Mouse (Mus musculus) cerebellum, adult 8-10 months (tissue): ENCODE measurements around the gene Sik2.

Source experiments
- DNase-seq: peaks from one replicate; pipeline ENCODE4 v3.0.0; 2022

Gene Sik2

GRCm38 (mm10) chr9:50911861-50912515, 96.9 kb downstream of the Sik2 start:
- DNase-seq = no peak

GRCm38 (mm10) chr9:50905321-50905720, 103.6 kb downstream of the Sik2 start:
- DNase-seq = no peak

DNA sequence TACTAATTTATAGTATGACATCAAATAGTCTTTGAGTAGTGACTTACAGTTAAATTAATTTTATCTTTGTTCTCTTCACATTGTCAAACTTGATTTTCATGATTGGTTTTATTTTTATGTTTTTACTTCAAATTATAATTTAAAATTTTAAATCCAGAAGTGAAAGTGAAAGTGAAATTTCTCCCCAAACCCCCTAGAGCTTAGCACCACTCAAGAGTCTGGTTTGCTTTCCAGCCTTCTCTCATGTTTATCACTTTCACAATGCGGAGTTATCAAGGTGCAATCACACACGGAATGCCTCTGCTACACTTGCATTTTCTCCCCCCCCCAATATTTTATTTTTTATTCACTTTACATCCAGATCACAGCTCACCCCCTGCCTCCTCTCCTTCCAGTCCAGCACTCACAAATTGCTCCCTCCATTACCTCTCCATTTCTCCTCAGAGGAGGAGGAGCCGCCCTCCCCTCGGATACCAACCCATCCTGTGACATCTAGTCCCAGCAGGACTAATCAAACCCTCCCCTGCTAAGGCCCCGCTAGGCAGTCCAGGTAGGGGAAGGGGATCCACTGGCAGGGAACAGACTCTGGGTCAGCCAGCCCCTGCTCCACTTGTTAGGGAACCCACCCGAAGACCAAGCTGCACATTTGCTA, 104.6 kb downstream of the Sik2 start:
- no peak for DNase-seq

- DNase-seq = no peak
Measured at GRCm38 (mm10) chr9:50900026-50900920, 108.6 kb downstream of the Sik2 start.

DNA sequence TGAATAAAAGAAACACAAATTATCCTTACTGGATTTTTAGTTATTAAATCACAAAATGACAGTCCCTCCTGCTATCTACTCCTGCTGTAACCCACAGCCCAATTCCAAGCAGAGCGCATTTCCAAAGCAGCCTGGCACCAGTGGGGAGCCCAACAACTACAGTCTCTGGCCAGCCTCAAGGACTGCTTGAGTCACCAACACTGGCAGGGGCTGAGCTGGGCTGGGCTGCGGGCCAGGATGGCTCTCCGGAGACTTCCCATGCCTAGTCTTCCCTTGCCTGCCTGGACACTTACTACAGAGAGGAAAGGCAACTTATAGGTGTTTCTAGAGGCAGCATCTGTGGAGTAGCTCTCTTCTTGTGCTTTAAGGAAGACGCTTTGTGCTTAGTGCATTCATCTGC, 115.2 kb downstream of the Sik2 start:
- DNase-seq = peak; percentile 94

GRCm38 (mm10) chr9:50890494-50891090, 118.3 kb downstream of the Sik2 start:
- no peak for DNase-seq

DNA sequence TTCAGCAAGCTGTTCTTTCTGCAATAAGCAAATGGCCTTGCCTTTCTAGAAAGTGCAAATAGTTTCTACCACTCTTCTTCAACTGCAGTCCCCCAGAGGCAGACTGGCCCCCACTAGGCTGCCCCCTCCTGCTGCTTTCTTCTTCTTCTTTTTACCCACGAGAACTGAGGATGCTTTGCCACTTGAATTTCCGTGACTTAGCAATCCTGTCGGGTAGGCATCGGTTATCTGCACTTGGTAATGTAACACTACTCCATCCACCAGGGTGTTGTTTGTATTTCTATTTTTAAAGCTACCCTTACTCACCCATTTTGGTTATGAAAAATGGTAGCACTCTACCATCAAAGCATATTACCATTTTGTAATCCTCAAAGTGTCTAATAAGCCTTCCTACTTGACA, 118.9 kb downstream of the Sik2 start:
- no peak for DNase-seq

- no peak for DNase-seq
Measured at GRCm38 (mm10) chr9:50889211-50889610, 119.7 kb downstream of the Sik2 start.

- no peak for DNase-seq
Measured at GRCm38 (mm10) chr9:50887351-50887750, 121.5 kb downstream of the Sik2 start.

GRCm38 (mm10) chr9:50886870-50887269, 122.0 kb downstream of the Sik2 start:
- no peak for DNase-seq

DNA sequence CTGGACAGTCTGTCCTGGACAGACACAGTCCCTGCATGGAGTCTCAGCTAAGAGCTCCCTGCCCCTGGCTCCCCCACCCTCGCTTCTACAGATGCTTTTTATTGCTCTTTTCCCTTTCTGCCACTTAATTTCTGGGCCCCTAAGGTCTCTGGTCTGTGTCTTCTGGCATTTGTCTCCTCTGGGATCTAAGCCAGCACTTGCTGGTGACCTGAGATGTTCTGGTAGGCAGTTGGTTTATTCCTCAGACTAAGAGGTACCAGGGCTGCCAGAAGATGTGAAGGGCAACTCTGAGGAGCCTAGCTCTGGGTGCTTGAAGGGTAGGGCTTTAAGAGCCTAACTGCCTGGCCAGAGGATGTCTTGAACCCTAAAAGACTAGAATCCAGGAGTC, 123.3 kb downstream of the Sik2 start:
- DNase-seq = no peak

DNA sequence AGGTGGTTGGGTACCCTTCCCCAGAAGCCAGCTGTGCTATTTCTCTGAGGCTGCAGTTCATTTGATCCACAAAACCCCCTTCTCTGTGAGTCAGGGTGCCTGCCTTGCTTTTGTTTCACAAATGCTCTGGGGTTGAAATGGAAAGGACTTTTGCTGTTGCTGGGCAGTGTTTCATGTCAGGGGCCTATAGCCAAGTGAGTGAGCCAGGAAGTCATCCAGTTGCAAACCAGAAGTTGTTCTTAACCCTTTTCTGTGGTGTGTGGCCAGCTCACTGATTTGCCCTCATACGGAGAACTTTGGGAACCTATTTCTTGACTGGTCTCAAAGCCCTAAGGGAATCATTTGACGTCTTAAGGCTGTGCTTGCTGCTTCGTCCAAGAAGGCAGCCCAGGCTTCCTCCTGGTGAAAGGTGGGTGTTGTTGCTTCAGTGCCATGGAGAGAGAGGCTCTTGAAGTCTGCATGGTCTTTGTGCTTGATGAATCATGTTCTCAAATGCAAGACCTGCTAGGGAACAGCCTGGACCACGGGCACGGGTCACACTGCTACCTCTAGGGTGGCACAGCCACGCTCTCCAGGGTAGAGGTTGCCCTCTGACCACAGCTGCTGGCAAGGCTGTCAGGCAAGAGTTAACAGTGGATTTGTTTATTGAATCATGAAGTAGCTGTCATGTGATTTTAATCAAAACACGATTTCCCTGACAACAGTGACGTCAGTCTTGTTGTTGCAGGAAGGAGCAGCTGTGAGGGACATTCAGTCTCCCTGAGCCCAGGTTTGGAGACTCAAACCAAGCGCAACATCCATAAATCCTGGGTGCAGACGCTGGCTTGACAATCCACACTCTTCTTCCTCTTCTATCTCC, 123.9 kb downstream of the Sik2 start:
- DNase-seq = no peak

GRCm38 (mm10) chr9:50884093-50884492, 124.8 kb downstream of the Sik2 start:
- no peak for DNase-seq

- no peak for DNase-seq
Measured at GRCm38 (mm10) chr9:50882183-50882582, 126.7 kb downstream of the Sik2 start.

GRCm38 (mm10) chr9:50877431-50877830, 131.4 kb downstream of the Sik2 start:
- DNase-seq = no peak

- DNase-seq = no peak
Measured at GRCm38 (mm10) chr9:50876287-50876686, 132.6 kb downstream of the Sik2 start.

- DNase-seq = no peak
Measured at GRCm38 (mm10) chr9:50875470-50875869, 133.4 kb downstream of the Sik2 start.

GRCm38 (mm10) chr9:50874031-50874430, 134.8 kb downstream of the Sik2 start:
- no peak for DNase-seq

DNA sequence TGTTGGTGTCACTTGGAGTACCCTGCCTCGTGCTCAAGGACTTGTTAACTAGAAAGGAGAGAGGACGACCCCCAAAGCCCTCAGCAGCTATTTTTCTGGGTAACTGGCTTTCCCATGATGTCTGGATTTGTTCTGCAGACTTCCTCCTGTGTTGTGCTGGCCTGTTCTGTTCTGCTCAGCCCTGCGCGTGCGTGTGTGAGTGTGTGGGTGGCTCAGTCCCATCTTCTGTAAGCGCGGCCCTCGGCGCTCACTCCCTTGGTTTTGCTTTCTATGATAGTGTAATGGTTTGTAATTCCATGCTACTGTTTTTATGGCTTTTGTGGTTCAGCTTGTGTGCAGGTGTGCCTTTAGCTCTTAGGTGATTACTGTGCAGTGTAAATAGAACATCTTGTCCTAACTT, 135.7 kb downstream of the Sik2 start:
- DNase-seq = no peak

DNA sequence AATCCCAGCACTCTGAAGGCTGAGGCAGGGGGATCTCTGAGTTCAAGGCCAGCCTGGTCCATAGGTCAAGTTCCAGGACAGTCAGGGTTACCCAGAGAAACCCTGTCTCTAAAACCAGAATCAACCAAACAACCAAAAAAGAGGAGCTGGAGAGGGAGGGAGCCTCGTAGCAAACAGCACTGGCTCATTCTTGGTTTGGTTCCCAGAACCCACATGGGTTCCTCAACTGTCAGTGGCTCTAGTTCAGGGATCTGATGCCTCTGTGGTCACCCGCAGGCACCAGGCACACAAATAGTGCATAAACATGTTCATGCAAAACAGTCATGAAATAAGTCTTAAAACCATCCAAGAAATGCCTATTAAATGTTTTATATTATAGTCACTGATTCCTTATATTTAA, 140.7 kb downstream of the Sik2 start:
- peak; percentile 71 for DNase-seq

DNA sequence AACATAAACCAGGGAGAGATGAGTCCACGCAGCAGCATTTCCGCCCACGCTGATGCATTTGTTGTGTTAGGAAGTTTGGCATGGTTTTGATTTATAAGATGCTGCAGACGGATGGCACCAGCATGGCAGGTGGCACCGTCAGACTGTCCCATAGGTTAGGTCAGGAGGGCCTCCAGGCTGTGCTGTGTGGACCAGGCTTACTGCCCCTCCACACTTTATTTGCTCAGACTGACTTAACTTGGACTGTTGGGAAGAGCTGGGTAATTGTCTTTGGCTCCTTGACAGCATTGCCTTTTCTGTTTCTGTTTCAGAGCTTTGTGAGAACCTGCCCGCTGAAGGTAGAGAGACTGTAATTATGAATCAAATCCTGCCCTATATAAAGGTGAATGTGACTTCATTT, 141.9 kb downstream of the Sik2 start:
- no peak for DNase-seq

DNA sequence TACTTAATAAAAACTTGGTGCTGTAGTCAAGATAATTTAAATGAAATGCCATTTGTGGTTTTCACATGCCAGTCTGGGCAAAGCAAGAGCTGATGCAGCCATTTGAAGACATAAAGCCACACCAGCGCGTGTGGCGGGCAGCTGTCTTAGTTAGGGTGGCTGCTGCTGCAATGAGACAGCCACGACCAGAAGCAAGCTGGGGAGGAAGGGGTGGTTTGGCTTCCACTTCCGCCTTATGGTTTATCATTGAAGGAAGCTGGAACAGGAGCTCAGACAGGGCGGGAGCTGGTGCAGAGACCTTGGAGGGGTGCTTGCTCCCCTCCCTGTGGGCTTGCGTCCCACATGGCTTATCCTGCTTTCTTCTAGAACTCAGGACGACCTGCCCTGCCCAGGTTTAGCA, 143.1 kb downstream of the Sik2 start:
- no peak for DNase-seq

- DNase-seq = no peak
Measured at GRCm38 (mm10) chr9:50864877-50865276, 144.0 kb downstream of the Sik2 start.
